ENCODE assay signal across 8 mouse cellular contexts in the genomic region with DNA sequence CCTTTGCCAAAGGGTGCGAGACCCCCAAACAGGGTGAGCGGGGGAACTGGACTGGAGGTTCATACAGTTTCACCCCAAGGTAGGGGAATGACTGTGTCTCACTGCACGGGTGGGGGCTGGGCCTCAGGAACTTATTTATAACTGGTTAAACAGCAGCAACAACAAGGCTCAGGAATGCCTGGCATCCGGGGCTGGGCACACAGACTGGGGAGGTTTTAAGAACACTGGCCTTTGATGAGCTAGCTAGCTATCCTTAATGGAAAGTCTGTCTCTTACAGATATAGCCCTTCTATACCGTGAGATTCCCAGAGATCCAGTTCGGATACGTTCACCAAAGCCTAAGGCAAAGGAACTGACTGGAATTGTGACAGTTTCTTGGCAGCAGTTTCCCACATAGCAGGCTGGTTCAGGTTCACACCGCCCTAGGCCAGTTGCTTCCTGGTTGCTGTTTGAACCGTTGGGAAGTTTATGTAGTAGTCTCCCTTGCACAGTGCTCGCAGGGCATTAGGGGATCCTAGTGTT. TPM values are rescaled to one million over a fixed set of nuclear protein-coding genes. Genes with fewer than 3 reads are reported as not detected.
DNase-seq lines count a peak whose midpoint lies in the region; ATAC-seq lines count a peak whose summit lies in the region.

No protein-coding gene starts in this region.

- DNase-seq in 3T3-L1 (ENCODE audit: low read depth, low spot score) = peak; percentile 89
- peak; percentile 33 for DNase-seq in embryo, embryonic 10.5 days (ENCODE audit: low spot score)
- DNase-seq in heart, postnatal 4 days = peak; percentile 69
- no peak for DNase-seq in T-cell, adult 2 months (ENCODE audit: low spot score)
- DNase-seq in right cerebral cortex, postnatal 25 days = no peak
- DNase-seq in thymus, postnatal 4 days = no peak

- H3K27me3 ChIP-seq in liver, embryonic 16.5 days (ENCODE audit: control insufficient read depth, insufficient read depth, low read depth, low read length) = peaks cover 5% of the 10 kb centered on the region
- peaks cover 3% of the 10 kb centered on the region; the same call in 1 of the 2 replicates for H3K27me3 ChIP-seq in midbrain, embryonic 13.5 days

- ATAC-seq in liver, embryonic 16.5 days (ENCODE audit: low read depth) = no peak
- no peak for ATAC-seq in midbrain, embryonic 13.5 days

- H3K4me1 ChIP-seq in liver, embryonic 16.5 days (ENCODE audit: control insufficient read depth, low read depth, low read length) = no peaks in the 10 kb centered on the region
- no peaks in the 10 kb centered on the region for H3K4me1 ChIP-seq in midbrain, embryonic 13.5 days (replicated peaks)

- no peak overlapping the region for H3K9ac ChIP-seq in liver, embryonic 16.5 days (ENCODE audit: low read depth, low read length)
- no peak overlapping the region for H3K9ac ChIP-seq in midbrain, embryonic 13.5 days (replicated peaks)

- WGBS in liver, embryonic 16.5 days (ENCODE audit: insufficient replicate concordance) = 35% methylated on average over 10 of the region's 10 CpGs
- WGBS in midbrain, embryonic 13.5 days = 54% methylated on average over 10 of the region's 10 CpGs

- no peaks in the 10 kb centered on the region for H3K36me3 ChIP-seq in liver, embryonic 16.5 days (ENCODE audit: control insufficient read depth, insufficient read depth)
- H3K36me3 ChIP-seq in midbrain, embryonic 13.5 days = no peaks in the 10 kb centered on the region

- no peaks in the 10 kb centered on the region for H3K9me3 ChIP-seq in liver, embryonic 16.5 days (replicated peaks; ENCODE audit: control insufficient read depth, low read length)
- H3K9me3 ChIP-seq in midbrain, embryonic 13.5 days = no peaks in the 10 kb centered on the region

- no peak overlapping the region for H3K4me3 ChIP-seq in liver, embryonic 16.5 days (ENCODE audit: low read depth, low read length)
- H3K4me3 ChIP-seq in midbrain, embryonic 13.5 days (replicated peaks) = no peak overlapping the region

- peak overlapping the region; percentile 5; the same call in 1 of the 2 replicates for H3K4me2 ChIP-seq in liver, embryonic 16.5 days (ENCODE audit: low read depth, low read length)
- no peak overlapping the region for H3K4me2 ChIP-seq in midbrain, embryonic 13.5 days (replicated peaks)

- H3K27ac ChIP-seq in liver, embryonic 16.5 days (ENCODE audit: low read length) = no peak overlapping the region
- no peak overlapping the region for H3K27ac ChIP-seq in midbrain, embryonic 13.5 days

RNA-seq across cellular contexts. Expression of a gene that starts 7.4 kb away (rescaled TPM):
- total RNA-seq in heart, postnatal 4 days (2021) = 10 to 100 TPM; 20.0 to 20.8 TPM
- 0.82 and 1.6 TPM in 2 replicates for polyA plus RNA-seq in liver, embryonic 16.5 days (2015; fragmentation: Nextera tagmentation; extraction: Ambion mirVana)
- polyA plus RNA-seq in midbrain, embryonic 13.5 days (2015; fragmentation: Nextera tagmentation; extraction: Ambion mirVana) = 7.8 TPM in 2 replicates

RNA-seq across cellular contexts. Expression of a gene that starts 22.3 kb away (rescaled TPM):
- total RNA-seq in heart, postnatal 4 days (2021) = 10 to 100 TPM; 33.0 to 36.8 TPM
- 8.6 and 9.1 TPM in 2 replicates for polyA plus RNA-seq in liver, embryonic 16.5 days (2015; fragmentation: Nextera tagmentation; extraction: Ambion mirVana)
- 52.9 and 54.3 TPM in 2 replicates for polyA plus RNA-seq in midbrain, embryonic 13.5 days (2015; fragmentation: Nextera tagmentation; extraction: Ambion mirVana)

RNA-seq across cellular contexts. Expression of a gene that starts 22.4 kb away (rescaled TPM):
- total RNA-seq in heart, postnatal 4 days (2021) = 1 to 10 TPM; 1.6 to 2.0 TPM
- 0.58 TPM in 1 of 2 replicates, not detected in the other for polyA plus RNA-seq in liver, embryonic 16.5 days (2015; fragmentation: Nextera tagmentation; extraction: Ambion mirVana)
- polyA plus RNA-seq in midbrain, embryonic 13.5 days (2015; fragmentation: Nextera tagmentation; extraction: Ambion mirVana) = 3.9 and 4.3 TPM in 2 replicates

RNA-seq across cellular contexts. Expression of a gene that starts 24.9 kb away (rescaled TPM):
- 10 to 100 TPM; 16.7 to 18.2 TPM for total RNA-seq in heart, postnatal 4 days (2021)
- polyA plus RNA-seq in liver, embryonic 16.5 days (2015; fragmentation: Nextera tagmentation; extraction: Ambion mirVana) = 21.0 and 22.2 TPM in 2 replicates
- polyA plus RNA-seq in midbrain, embryonic 13.5 days (2015; fragmentation: Nextera tagmentation; extraction: Ambion mirVana) = 52.6 and 58.9 TPM in 2 replicates

RNA-seq across cellular contexts. Expression of a gene that starts 26.2 kb away (rescaled TPM):
- total RNA-seq in heart, postnatal 4 days (2021) = under 1 TPM; 0.57 to 0.68 TPM
- not detected in 2 replicates for polyA plus RNA-seq in liver, embryonic 16.5 days (2015; fragmentation: Nextera tagmentation; extraction: Ambion mirVana)
- 0.31 and 0.32 TPM in 2 replicates for polyA plus RNA-seq in midbrain, embryonic 13.5 days (2015; fragmentation: Nextera tagmentation; extraction: Ambion mirVana)

Comparison
In these comparisons a context has a peak if more than half of its experiments do, and no peak if none do; other contexts are left out.
1. DNase-seq: peak in 3T3-L1 (single experiment), embryo, embryonic 10.5 days (single experiment) and heart, postnatal 4 days (single experiment); none in T-cell, adult 2 months (single experiment), right cerebral cortex, postnatal 25 days (single experiment) and thymus, postnatal 4 days (single experiment).